Mouse (Mus musculus) midbrain, embryonic 13.5 days (tissue): Measurements from ENCODE around the gene Dchs1. TPM values are rescaled to one million over a fixed set of nuclear protein-coding genes. Genes with fewer than 3 reads are reported as not detected.
"Not testable (repeated sequence)": the region's sequence is repeated elsewhere in the genome, so short reads cannot be mapped to it uniquely, and the experiment has no call there.

Experiments used
- ATAC-seq: fragments of 200-750 bp; cut with Nextera tagmentation; 2 replicates; pipeline ENCODE4 v1.8.0; 2017; ENCODE audit warnings: mild to moderate bottlenecking, moderate TSS enrichment, moderate library complexity
- H3K27ac ChIP-seq: fragments of 300-500 bp; sonication (generic); 2 replicates; pipeline ENCODE4 v1.5.1; 2015; ENCODE audit warnings: inconsistent platforms, mild to moderate bottlenecking, moderate library complexity
- H3K27me3 ChIP-seq: fragments of 300-500 bp; sonication (generic); 2 replicates; pipeline ENCODE4 v1.6.1; 2015; ENCODE audit warnings: mild to moderate bottlenecking, inconsistent platforms
- H3K36me3 ChIP-seq: fragments of 300-500 bp; sonication (generic); 2 replicates; pipeline ENCODE4 v1.6.1; 2015; ENCODE audit warnings: mild to moderate bottlenecking, inconsistent platforms
- H3K4me1 ChIP-seq: fragments of 300-500 bp; sonication (generic); replicated peaks from 2 replicates; pipeline ENCODE4 v1.6.1; 2015; ENCODE audit warnings: inconsistent platforms
- H3K4me2 ChIP-seq: fragments of 300-500 bp; sonication (generic); replicated peaks from 2 replicates; pipeline ENCODE4 v1.6.1; 2015; ENCODE audit warnings: moderate library complexity, mild to moderate bottlenecking, inconsistent platforms
- H3K4me3 ChIP-seq: fragments of 300-500 bp; sonication (generic); replicated peaks from 2 replicates; pipeline ENCODE4 v1.5.1; 2015; ENCODE audit warnings: mild to moderate bottlenecking, inconsistent platforms
- H3K9ac ChIP-seq: fragments of 300-500 bp; sonication (generic); replicated peaks from 2 replicates; pipeline ENCODE4 v1.6.1; 2015; ENCODE audit warnings: mild to moderate bottlenecking, inconsistent platforms
- H3K9me3 ChIP-seq: fragments of 300-500 bp; sonication (generic); 2 replicates; pipeline ENCODE4 v1.6.1; 2016; ENCODE audit warnings: mild to moderate bottlenecking, inconsistent platforms
- WGBS: fragments of 180-500 bp; shearing (Covaris S2); methylation state at CpG from one replicate; pipeline ENCODE4 v1.1.7; 2015; 5-methylcytosine and 5-hydroxymethylcytosine counted together
- polyA plus RNA-seq: library from polyadenylated mRNA; unstranded; fragments of >200 nt; fragmentation: Nextera tagmentation; extraction: Ambion mirVana; gene quantifications from 2 replicates; pipeline ENCODE4 v1.2.1, GENCODE M21; 2015

Dchs1 gene
- polyA plus RNA-seq, 1 experiment from 2014 or later, result 20.5 TPM

DNA sequence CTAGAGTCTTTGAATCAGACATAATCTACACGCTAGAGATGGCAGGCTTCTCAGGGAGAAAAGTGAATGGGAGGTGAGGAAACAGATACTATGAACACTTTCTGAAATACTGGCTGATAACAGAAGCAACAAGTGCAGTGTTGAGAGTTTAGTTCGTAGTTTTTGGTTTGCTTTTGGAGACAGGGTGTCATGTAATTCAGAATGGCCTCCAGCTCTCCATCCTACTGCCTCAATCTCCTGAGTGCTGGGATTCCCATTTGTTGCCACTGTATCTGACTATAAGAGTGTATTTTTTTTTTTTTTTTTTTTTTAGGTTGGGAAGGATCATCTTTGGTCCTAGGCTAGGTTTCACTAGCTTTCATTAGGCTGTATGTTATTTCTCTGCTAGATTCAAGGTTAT lies 49.2 kb downstream of the Dchs1 start:
- Histone ChIP-seq H3K9me3 (no peaks in the 10 kb centered on the region), H3K4me2 (peak overlapping the region; percentile 84; the same call in 1 of the 2 replicates), H3K27me3 (no peaks in the 10 kb centered on the region), H3K9ac (no peak overlapping the region), H3K36me3 (peaks cover 50% of the 10 kb centered on the region), H3K27ac (no peak overlapping the region), H3K4me1 (peaks cover 40% of the 10 kb centered on the region), H3K4me3 (0 out of 2 replicates have a peak overlapping the region, but pooled peaks have one; percentile 4)
- 82% methylated on average over 2 of the region's 2 CpGs for WGBS
- ATAC-seq, result no peak

DNA sequence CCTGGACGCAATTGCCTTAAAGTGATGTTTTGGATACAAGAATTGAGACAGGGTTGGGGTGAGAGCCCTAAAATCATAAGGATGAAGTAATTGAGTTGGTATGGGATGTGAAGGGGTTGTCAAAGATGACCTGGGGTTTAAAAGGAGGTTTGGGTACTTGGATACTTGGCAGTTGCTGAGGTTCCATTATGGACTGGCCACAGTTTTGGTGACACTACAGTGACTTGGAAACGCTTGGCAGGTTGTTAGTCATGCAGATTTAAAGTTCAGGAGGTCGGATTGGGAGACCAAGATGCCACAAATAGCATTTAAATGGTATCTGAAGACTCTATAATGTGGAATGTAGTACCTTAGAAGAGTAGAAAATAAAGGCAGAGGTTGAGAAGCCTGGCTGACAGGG lies 49.8 kb downstream of the Dchs1 start:
- no peak for ATAC-seq
- 24% methylated on average over 3 of the region's 3 CpGs for WGBS
- H3K4me2 ChIP-seq, result peak overlapping the region; percentile 84
- peak overlapping the region; percentile 86 for H3K9ac ChIP-seq
- peak overlapping the region; percentile 84 for H3K4me3 ChIP-seq
- H3K9me3 ChIP-seq, result no peaks in the 10 kb centered on the region
- H3K27me3 ChIP-seq, result no peaks in the 10 kb centered on the region
- H3K4me1 ChIP-seq, result peaks cover 34% of the 10 kb centered on the region
- peaks cover 52% of the 10 kb centered on the region for H3K36me3 ChIP-seq
- H3K27ac ChIP-seq, result no peak overlapping the region

GRCm38 (mm10) chr7:105736911-105737521 lies 50.4 kb downstream of the Dchs1 start, which contains the start of gene Rrp8:
Gene Rrp8 (minus strand): TSS chr7:105737385.
- peaks cover 34% of the 10 kb centered on the region for H3K4me1 ChIP-seq
- no peaks in the 10 kb centered on the region for H3K27me3 ChIP-seq
- H3K27ac ChIP-seq, result peak within 1 kb of the TSS; percentile 75
- ATAC-seq, result no peak
- peaks cover 52% of the 10 kb centered on the region for H3K36me3 ChIP-seq
- H3K4me2 ChIP-seq, result peak within 1 kb of the TSS; percentile 84
- H3K9me3 ChIP-seq, result no peaks in the 10 kb centered on the region
- H3K4me3 ChIP-seq, result peak within 1 kb of the TSS; percentile 84
- peak within 1 kb of the TSS; percentile 86 for H3K9ac ChIP-seq
- 2% methylated on average over 30 of the region's 30 CpGs for WGBS

DNA sequence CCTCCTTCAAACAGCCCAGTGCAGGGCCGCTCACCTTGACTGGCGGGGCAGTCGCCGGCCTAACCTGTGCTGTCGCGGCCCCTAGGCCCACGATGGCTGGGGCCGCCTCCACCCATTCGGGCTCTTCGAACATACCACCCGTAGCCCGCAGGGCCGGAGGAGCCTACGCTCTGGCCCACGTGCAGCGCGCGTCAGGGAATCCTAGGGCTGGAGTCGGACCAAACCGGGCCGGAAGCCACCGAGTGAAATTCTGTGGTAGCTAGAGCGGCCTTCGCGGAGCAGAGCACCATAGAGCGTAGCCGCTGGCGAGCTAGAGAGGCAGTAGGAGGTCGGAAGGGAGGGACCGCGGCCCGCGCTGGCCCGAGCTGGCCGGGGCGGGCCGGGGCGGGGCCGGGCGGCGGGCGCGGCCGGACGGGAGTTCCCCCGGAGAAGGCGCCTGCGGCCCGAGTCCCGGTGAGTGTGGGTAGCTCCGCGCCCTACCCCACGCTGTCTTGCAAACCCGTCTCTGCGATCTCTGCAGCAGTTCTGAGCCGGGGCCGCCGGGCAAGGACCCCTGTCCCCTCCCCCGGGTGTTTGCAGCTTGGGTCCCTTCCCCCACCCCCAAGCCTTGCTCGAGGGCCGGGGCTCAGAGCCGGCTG lies 51.1 kb downstream of the Dchs1 start, which contains the start of gene Ilk:
TSS of gene Ilk (plus strand) at position 329 of the 638 bp plus-strand sequence.
- Histone ChIP-seq H3K27me3 (no peaks in the 10 kb centered on the region), H3K9ac (peak within 1 kb of the TSS; percentile 86), H3K9me3 (no peaks in the 10 kb centered on the region), H3K4me1 (peaks cover 34% of the 10 kb centered on the region), H3K4me3 (peak within 1 kb of the TSS; percentile 84), H3K27ac (peak within 1 kb of the TSS; percentile 75), H3K4me2 (peak within 1 kb of the TSS; percentile 84), H3K36me3 (peaks cover 51% of the 10 kb centered on the region)
- peak; percentile 97 for ATAC-seq
- WGBS, result under 1% methylated on average over 57 of the region's 62 CpGs

GRCm38 (mm10) chr7:105735464-105735863 lies 52.0 kb downstream of the Dchs1 start:
- H3K36me3 ChIP-seq, result peaks cover 49% of the 10 kb centered on the region
- 58% methylated on average over 4 of the region's 4 CpGs for WGBS
- H3K9me3 ChIP-seq, H3K27me3 ChIP-seq, ATAC-seq, H3K27ac ChIP-seq: not testable (repeated sequence)
- H3K4me2 ChIP-seq, result peak overlapping the region; percentile 84
- H3K4me3 ChIP-seq, result peak overlapping the region; percentile 84
- H3K9ac ChIP-seq, result peak overlapping the region; percentile 86
- H3K4me1 ChIP-seq, result peaks cover 34% of the 10 kb centered on the region

DNA sequence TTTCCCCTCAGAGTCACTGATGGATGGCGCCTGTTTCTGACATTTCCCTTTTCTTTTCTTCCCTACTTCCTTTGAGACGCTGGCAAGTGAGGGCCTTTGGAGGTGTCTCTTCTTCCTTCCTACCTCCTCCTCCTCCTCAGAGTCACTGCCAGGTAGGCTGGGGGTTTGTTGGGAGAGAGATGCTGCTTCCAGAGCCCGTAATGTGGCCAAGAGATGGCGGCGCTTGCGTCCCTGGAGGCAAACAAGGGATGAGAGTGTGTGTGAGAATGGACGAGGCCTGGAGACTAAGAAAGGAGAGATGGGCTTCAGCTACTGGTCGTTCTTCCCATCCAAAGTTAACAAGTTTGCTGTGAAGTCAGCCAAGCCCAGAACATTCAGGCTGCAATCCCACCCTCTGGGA lies 52.6 kb downstream of the Dchs1 start:
- no peak for ATAC-seq
- Histone ChIP-seq H3K4me2 (no peak overlapping the region), H3K27ac (no peak overlapping the region), H3K9ac (no peak overlapping the region; the same call in 1 of the 2 replicates), H3K4me1 (peaks cover 34% of the 10 kb centered on the region), H3K27me3 (no peaks in the 10 kb centered on the region), H3K9me3 (no peaks in the 10 kb centered on the region), H3K4me3 (no peak overlapping the region), H3K36me3 (peaks cover 45% of the 10 kb centered on the region)
- 89% methylated on average over 8 of the region's 8 CpGs for WGBS

DNA sequence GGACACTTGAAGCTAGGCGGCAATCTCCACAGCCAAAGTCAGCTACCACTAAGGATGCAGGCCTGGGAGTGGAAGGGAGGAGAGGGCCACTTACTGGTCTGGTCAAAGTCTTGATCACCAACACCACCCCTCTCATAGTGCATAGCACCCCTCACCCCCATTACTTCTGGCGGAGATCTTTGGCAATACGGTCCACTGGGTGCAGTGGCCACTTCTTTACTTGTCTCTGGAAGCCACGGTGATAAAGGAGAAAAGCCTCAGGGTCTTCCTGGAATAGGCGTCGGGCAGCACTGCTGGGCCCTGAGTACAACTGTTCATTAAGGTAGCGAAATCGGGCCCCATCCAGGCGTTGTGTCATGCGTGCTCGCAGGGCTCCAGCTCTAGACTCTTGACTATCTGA lies 53.6 kb downstream of the Dchs1 start:
- ATAC-seq, result no peak
- Histone ChIP-seq H3K27me3 (no peaks in the 10 kb centered on the region), H3K9ac (no peak overlapping the region), H3K9me3 (no peaks in the 10 kb centered on the region), H3K27ac (no peak overlapping the region), H3K36me3 (peaks cover 47% of the 10 kb centered on the region), H3K4me2 (no peak overlapping the region), H3K4me3 (no peak overlapping the region), H3K4me1 (peaks cover 40% of the 10 kb centered on the region)
- WGBS, result 95% methylated on average over 11 of the region's 11 CpGs

DNA sequence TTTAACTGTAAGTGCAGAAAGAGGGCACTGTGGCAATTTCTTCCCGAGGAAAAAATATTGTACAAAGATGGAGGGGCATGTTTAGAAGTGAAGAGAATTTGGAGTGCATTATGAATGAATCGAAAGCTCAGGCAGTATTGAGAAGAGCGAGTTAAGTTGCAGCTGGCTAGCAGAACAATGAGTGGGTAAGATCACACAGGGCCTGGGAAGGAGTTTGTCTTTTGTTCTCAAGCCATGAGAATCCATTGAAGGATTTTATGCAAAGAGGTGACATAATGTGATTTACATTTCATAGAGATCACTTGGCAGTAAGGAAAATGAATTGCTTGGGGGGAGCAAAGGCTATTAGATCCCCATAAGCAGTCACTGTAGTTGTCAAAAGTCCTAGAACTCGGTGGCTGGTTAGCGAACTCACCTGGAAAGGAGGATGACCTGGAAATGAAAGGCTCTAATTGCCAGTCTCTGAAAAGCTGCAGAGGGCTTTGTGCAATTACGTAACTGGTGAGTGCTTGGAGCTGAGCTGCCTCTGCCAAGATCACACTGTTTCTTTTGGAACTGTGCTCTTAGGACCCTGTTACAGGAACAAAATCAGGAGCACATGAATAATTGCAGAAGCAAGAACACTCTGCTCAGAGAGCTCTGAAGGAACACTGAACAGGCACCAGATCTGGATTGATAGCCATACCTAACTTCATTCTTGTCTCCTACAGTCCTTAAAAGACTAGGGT lies 58.6 kb downstream of the Dchs1 start:
- WGBS, result 31% methylated on average over 6 of the region's 6 CpGs
- H3K4me3 ChIP-seq, result no peak overlapping the region
- peaks cover 40% of the 10 kb centered on the region for H3K36me3 ChIP-seq
- peaks cover 17% of the 10 kb centered on the region for H3K4me1 ChIP-seq
- no peaks in the 10 kb centered on the region for H3K9me3 ChIP-seq
- peak overlapping the region; percentile 37; the same call in 1 of the 2 replicates for H3K9ac ChIP-seq
- peak; percentile 57; the same call in 1 of the 2 replicates for ATAC-seq
- peak overlapping the region; percentile 45 for H3K27ac ChIP-seq
- no peak overlapping the region for H3K4me2 ChIP-seq
- H3K27me3 ChIP-seq, result no peaks in the 10 kb centered on the region

DNA sequence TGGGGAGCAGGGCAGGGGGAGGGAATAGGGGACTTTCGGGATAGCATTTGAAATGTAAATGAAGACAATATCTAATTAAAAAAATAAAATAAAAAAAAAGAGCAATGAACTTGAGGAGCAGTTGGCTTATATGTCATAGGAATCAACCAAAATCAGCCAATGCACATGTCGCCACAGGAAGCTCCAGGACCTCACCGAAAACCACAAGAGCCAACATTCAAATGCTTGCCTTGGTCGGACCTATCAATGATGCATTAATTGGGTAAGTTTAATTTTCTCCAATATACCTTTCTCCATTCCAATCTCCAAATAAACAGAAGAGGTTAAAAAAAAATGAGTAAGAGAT lies 60.5 kb downstream of the Dchs1 start:
- Histone ChIP-seq H3K9me3 (no peaks in the 10 kb centered on the region), H3K4me2 (no peak overlapping the region), H3K4me1 (peaks cover 17% of the 10 kb centered on the region), H3K27ac (no peak overlapping the region), H3K4me3 (no peak overlapping the region), H3K27me3 (no peaks in the 10 kb centered on the region), H3K36me3 (peaks cover 21% of the 10 kb centered on the region), H3K9ac (0 out of 2 replicates have a peak overlapping the region, but pooled peaks have one; percentile 40)
- ATAC-seq, result no peak
- 90% methylated on average over 4 of the region's 4 CpGs for WGBS

DNA sequence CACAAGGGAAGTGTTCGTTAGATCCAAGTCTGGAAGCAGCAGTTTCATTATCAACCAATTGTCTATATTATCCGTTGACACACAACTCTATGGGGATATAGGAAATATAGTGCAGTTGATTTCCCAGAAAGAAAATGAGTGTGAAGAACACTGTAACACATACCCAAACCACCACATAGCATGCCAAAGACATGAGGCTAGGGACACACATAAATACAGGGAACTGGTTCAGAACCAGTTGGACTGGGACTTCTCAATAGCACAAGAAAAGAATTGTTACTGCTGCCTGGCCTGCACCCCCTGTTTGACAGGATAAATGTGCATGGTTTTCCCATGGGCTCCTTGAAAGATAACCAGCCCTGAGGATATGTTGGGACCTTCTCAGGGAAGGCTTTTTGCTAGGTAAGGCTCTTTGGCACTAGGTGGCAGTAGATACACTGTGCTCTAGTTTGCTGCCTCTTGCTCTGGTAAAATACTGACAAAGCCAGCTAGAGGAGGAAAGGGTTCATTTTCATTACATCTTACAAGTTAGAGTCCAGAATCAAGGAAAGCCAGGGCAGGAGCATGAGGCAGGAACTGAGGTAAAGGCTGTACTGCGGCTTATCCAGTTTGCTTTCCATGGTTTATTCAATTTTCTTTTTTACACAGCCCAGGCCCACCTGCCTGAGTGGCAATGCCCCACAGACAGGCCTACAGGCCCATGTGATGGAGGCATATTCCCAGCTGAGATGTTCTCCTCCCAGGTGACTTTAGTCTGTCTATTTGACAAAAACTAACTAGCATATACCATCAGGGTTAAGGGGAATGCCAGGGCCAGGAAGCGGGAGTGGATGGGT lies 61.1 kb downstream of the Dchs1 start:
- Histone ChIP-seq H3K4me2 (no peak overlapping the region), H3K9ac (0 out of 2 replicates have a peak overlapping the region, but pooled peaks have one; percentile 40), H3K4me1 (peaks cover 17% of the 10 kb centered on the region), H3K27ac (no peak overlapping the region), H3K4me3 (no peak overlapping the region), H3K9me3 (no peaks in the 10 kb centered on the region), H3K27me3 (no peaks in the 10 kb centered on the region), H3K36me3 (peaks cover 15% of the 10 kb centered on the region)
- 84% methylated on average over 4 of the region's 4 CpGs for whole genome bisulfite sequencing
- ATAC-seq, result peak; percentile 87

- WGBS, result 81% methylated on average over 2 of the region's 2 CpGs
- H3K27me3 ChIP-seq, result no peaks in the 10 kb centered on the region
- H3K9me3 ChIP-seq, result no peaks in the 10 kb centered on the region
- no peak overlapping the region for H3K4me3 ChIP-seq
- no peak overlapping the region for H3K9ac ChIP-seq
- H3K27ac ChIP-seq, result no peak overlapping the region
- H3K4me2 ChIP-seq, result no peak overlapping the region
- no peaks in the 10 kb centered on the region for H3K36me3 ChIP-seq
- H3K4me1 ChIP-seq, result peaks cover 3% of the 10 kb centered on the region
- no peak for ATAC-seq
These were observed 65.5 kb downstream of the Dchs1 start for GRCm38 (mm10) chr7:105721916-105722315.
